Mouse (Mus musculus) E14TG2a.4 (cell line): Measurements from ENCODE around the gene Tpst2.

ENCODE experiments used
- H3K27me3 ChIP-seq: 2 replicates; pipeline ENCODE4 v1.6.1; 2014; ENCODE audit warnings: low read length, control low read depth; ENCODE audit not compliant: insufficient read depth
- H3K36me3 ChIP-seq: 2 replicates; pipeline ENCODE4 v1.6.1; 2014; ENCODE audit warnings: low read length, control low read depth; ENCODE audit not compliant: insufficient read depth
- H3K4me1 ChIP-seq: replicated peaks from 2 replicates; pipeline ENCODE4 v1.6.1; 2014; ENCODE audit warnings: low read depth, low read length, control low read depth
- H3K4me3 ChIP-seq: replicated peaks from 2 replicates; pipeline ENCODE4 v1.5.1; 2014; ENCODE audit warnings: mild to moderate bottlenecking, low read length
- H3K9me3 ChIP-seq: 2 replicates; pipeline ENCODE4 v1.6.1; 2014; ENCODE audit warnings: low read length, control low read depth
- CTCF ChIP-seq: conservative IDR thresholded peaks from 2 replicates; pipeline ENCODE4 v1.5.1; 2014; ENCODE audit warnings: low read length
- NANOG ChIP-seq: IDR thresholded peaks from 2 replicates; pipeline ENCODE4 v1.6.1; 2014; ENCODE audit warnings: borderline replicate concordance, low read length, mixed read lengths
- POU5F1 ChIP-seq: IDR thresholded peaks from 2 replicates; pipeline ENCODE4 v1.6.1; 2014; ENCODE audit warnings: low read length, borderline replicate concordance

Gene Tpst2

DNA sequence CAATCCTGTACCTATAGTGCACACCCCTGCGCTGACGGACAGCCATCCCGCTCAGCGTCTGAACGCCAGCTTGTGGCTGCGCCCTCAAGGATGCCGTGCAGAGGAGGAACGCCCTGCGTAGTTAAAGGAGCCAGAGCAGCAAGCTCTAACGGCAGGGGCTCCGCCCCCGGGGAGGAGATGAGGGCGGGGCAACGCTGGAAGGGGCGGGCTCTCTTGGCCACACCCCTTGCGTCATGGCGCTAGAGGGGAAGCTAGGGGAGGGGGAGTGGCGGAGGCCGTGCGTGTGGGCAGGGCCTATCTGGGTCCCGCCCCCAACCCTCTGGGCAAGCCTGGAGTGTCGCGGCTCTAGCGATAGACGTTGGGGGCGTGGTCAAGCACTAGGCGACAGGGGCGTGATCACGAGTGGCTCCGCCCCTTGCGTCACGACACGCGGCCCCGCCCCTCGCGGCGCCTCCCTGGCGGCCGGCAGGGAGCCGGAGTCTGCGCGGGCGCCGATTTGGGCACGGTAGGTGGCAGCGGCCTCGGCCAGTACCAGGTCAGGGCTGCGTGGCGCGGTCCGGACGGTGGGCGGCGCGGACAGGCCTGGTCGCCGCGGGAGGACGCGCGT is at the start of gene Tpst2:
Gene Tpst2, plus strand, starts transcription at position 425 of the 607 bp plus-strand sequence.
- Histone ChIP-seq H3K36me3 (no peaks in the 10 kb centered on the region; the same call in 1 of the 2 replicates), H3K4me3 (peak within 1 kb of the TSS; percentile 87), H3K4me1 (peaks cover 63% of the 10 kb centered on the region), H3K9me3 (no peaks in the 10 kb centered on the region), H3K27me3 (peaks cover 17% of the 10 kb centered on the region)
- TF ChIP-seq POU5F1 (no peak), CTCF (no peak), NANOG (no peak)

DNA sequence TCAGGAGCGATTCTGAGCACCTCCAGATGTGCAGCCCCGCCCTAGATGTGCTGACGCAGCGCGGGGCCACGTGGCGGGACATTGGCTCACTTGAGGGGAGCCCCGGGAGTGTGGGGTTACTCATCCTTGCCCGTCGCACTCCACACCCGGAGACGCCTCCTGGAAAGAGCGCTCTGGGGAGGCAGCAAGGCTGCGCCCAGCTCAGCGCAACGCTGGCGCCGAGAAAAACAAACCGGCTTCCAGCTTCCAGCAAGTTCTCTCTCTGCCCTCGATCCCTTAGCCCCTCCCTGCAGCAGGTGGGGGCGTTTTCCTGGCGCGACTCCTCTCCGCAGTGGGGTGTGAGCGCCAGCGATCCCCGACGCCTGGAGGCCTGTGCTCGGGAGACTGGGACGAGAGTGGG is 49.1 kb upstream of the Tpst2 start:
- Histone ChIP-seq H3K36me3 (no peaks in the 10 kb centered on the region), H3K27me3 (peaks cover 83% of the 10 kb centered on the region), H3K9me3 (0 out of 2 replicates have a peak, but pooled peaks cover 4% of the 10 kb centered on the region), H3K4me3 (peak overlapping the region; percentile 76), H3K4me1 (peaks cover 51% of the 10 kb centered on the region)
- TF ChIP-seq CTCF = no peak
- no peak for TF ChIP-seq POU5F1

DNA sequence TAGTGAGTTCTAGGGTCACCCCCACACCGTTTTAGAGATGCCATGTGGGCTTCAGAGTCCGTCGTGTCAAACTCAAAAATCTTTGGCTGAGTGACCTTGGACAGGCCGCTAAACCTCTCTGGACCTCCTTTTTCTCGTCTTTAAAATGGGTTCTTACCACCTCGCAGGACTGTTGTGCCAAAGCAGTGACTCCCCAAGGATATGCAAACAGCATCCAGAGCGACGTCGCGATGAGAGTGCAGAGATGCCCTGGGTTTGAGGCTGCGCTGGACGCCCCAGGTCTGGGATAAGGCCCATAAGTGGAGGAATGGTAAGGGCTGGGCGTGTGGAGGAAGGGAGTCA is 48.6 kb upstream of the Tpst2 start:
- H3K4me3 ChIP-seq = peak overlapping the region; percentile 76
- 0 out of 2 replicates have a peak, but pooled peaks cover 4% of the 10 kb centered on the region for H3K9me3 ChIP-seq
- peaks cover 46% of the 10 kb centered on the region for H3K4me1 ChIP-seq
- H3K36me3 ChIP-seq = no peaks in the 10 kb centered on the region
- H3K27me3 ChIP-seq = peaks cover 83% of the 10 kb centered on the region
- peak; percentile 35; the same call in 1 of the 2 replicates for TF ChIP-seq POU5F1
- TF ChIP-seq NANOG = no peak

DNA sequence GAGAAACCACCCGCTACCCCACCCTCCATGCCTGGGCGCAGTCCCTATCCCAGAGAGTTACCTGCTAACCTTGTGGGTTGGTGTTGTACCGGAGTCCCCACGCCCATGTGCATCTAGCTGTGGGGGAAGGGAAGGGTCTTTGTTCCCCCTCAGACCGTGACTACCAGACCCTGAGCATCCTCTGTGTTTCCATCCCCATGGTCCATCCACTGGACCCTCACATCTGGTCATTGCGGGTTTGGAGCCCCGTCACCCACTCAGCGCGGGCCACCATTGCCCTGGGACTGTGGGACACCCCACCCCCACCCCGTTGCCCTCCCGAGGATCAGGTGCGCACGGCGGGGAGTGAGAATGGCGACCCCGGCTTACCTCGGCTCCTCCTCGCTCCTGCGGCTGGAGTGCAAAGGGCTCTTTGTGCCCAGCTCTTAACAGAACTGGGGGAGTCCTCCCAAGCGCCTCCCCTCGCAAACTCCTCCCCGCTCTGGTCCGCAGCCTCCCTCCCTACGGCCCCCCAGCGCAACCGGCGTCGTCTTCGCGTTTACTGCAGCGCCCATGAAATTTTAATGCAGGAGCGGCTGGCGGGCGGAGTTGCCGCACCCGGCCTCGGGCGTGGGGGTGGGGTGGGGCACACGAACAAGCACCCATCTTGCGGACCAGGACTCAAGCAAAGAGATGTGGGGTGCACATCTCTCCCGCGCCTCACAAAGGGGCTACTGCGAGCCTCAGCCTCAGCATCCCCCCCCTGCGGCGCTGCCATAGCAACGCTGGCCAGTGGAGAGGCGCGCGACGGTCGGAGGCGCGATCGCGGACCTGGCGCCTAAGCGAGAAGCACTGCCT is 48.0 kb upstream of the Tpst2 start:
- Histone ChIP-seq H3K36me3 (no peaks in the 10 kb centered on the region), H3K27me3 (peaks cover 83% of the 10 kb centered on the region), H3K4me1 (peaks cover 41% of the 10 kb centered on the region), H3K9me3 (0 out of 2 replicates have a peak, but pooled peaks cover 4% of the 10 kb centered on the region), H3K4me3 (peak overlapping the region; percentile 76)
- no peak for TF ChIP-seq CTCF
- TF ChIP-seq POU5F1 = no peak
- no peak for TF ChIP-seq NANOG

DNA sequence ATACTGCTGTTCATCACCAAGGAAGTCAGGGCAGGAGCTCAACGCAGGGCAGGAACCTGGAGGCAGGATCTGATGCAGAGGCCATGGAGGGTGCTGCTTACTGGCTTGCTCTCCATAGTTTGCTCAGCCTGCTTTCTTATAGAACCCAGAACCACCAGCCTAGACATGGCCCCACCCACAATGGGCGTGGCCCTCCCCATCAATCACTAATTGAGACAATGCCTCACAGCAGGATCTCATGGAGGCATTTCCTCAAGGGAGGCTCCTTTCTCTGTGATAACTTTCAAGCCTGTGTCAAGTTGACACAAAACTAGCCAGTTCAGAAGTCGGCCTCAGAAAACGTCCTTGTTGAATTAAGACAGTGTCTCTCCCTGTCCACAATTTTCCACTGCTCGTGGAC is 40.7 kb upstream of the Tpst2 start:
- Histone ChIP-seq H3K4me3 (no peak overlapping the region), H3K9me3 (peaks cover 10% of the 10 kb centered on the region), H3K36me3 (no peaks in the 10 kb centered on the region), H3K27me3 (peaks cover 41% of the 10 kb centered on the region), H3K4me1 (peaks cover 43% of the 10 kb centered on the region)
- TF ChIP-seq CTCF (no peak), NANOG (peak; percentile 44; the same call in 1 of the 2 replicates)

DNA sequence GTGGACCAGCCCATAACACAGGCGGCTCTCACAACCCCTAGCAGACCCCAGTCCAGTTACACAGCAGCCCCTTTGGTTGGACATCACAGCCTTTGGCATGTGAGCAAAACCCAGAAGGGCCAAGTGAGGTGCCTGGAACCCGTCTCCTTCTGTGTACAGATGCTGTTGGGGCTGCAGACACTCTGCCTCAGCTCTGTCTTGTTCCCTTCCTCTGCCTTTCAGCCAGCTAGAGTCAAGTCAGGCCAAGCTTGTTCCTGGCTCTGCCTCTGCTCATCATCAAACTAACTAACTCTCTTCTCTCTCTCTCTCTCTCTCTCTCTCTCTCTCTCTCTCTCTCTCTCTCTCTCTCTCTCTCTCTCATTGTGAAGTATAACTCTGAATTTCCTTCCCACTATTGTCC is 39.9 kb upstream of the Tpst2 start:
- Histone ChIP-seq H3K4me3 (no peak overlapping the region), H3K9me3 (peaks cover 9% of the 10 kb centered on the region), H3K4me1 (peaks cover 43% of the 10 kb centered on the region), H3K27me3 (peaks cover 34% of the 10 kb centered on the region), H3K36me3 (no peaks in the 10 kb centered on the region)
- TF ChIP-seq POU5F1 (no peak), CTCF (no peak), NANOG (no peak)

DNA sequence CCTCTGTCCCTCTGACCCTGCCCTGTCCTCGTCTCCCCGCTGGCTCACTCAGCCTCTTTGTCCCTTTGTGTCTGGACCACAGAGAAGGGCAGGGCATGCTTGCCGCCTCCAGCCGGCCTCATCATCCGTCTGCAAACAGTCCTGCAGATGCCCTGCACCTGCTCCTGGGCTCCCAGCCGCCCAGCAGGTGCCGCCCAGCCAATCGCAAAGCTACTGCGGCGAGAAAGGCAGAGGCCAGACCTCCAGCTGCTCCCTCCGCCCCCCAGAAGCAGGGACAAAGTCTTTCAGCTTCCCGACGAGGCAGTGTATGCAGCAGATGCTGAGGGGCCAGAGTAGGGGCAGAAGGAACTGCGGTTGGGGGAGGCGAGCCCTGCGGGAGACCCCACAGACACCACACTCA is 39.1 kb upstream of the Tpst2 start:
- Histone ChIP-seq H3K9me3 (peaks cover 9% of the 10 kb centered on the region), H3K4me1 (peaks cover 43% of the 10 kb centered on the region), H3K27me3 (peaks cover 29% of the 10 kb centered on the region), H3K4me3 (peak overlapping the region; percentile 67), H3K36me3 (no peaks in the 10 kb centered on the region)
- TF ChIP-seq NANOG (no peak), POU5F1 (no peak), CTCF (no peak)

DNA sequence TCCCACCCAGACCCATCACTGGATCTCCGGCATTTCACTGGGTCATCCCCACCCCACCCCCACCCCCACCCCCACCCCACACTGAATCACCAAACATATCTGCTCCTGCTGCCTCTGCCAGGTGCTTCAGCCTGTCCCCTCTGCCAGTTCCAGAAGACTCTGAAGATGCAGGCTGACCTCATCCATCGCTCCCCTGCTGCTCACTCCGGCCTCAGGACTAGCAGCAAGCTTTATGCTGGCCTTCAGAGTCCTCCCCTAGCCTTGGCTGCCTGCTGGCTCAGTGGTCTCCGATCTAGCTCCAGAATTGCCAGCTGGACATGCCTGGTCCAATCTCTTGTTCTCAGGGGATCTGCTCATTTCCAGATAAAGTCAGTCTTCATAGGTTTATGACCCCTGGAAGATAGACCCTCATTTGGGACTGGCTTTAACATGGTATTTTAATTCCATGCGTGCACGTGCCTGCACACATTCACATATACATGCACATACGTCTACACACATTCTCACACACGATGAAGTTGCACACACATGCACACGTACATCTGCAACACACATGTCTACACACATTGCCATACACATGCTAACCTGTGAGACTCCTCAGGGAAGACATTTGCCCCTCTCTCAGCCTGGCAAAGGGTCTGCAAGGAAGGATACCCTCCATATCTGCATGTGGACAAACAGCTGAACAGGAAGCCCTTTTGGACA is 38.5 kb upstream of the Tpst2 start:
- H3K27me3 ChIP-seq = peaks cover 29% of the 10 kb centered on the region
- H3K4me1 ChIP-seq = peaks cover 45% of the 10 kb centered on the region
- no peaks in the 10 kb centered on the region for H3K36me3 ChIP-seq
- TF ChIP-seq CTCF = no peak
- TF ChIP-seq NANOG = no peak
- TF ChIP-seq POU5F1 = no peak
- no peak overlapping the region for H3K4me3 ChIP-seq
- peaks cover 9% of the 10 kb centered on the region for H3K9me3 ChIP-seq
